Mouse (Mus musculus) left cerebral cortex, adult 2 months (tissue): ENCODE results near the gene Gpc3. TPM values are rescaled to one million over a fixed set of nuclear protein-coding genes. Genes with fewer than 3 reads are reported as not detected.
A peak's percentile ranks its signal among the peaks of the same experiment; 100 is the strongest.

Source experiments
- DNase-seq, 2 experiments: peaks; one replicate each; pipeline ENCODE4 v3.0.0; 2021 to 2022; ENCODE audit warnings: low spot score in 2 of 2, mixed read lengths in 1 of 2; ENCODE audit errors: extremely low spot score in 1 of 2
- H3K27ac ChIP-seq: fragments of 200-600 bp; 2 replicates; pipeline ENCODE4 v1.8.1; 2022
- H3K4me3 ChIP-seq: fragments of 200-600 bp; 2 replicates; pipeline ENCODE4 v1.8.1; 2022
- CTCF ChIP-seq: fragments of 200-600 bp; IDR thresholded peaks from 2 replicates; pipeline ENCODE4 v1.8.1; 2022; ENCODE audit warnings: antibody characterized with exemption, mild to moderate bottlenecking, moderate library complexity
- intact Hi-C: fragments of 180-260 bp; cut with DNase I; formaldehyde crosslinking; loops from one replicate; pipeline ENCODE4 v1.15.1; 2025
- total RNA-seq, 2 experiments: library from RNA; stranded (reverse); gene quantifications; 2 replicates each; pipeline ENCODE4 v1.2.3; 2021

The Gpc3 gene
- total RNA-seq, 2 experiments from 2014 or later = 5.9 to 6.6 TPM

- no peak overlapping the region for H3K27ac ChIP-seq
- no peak for TF ChIP-seq CTCF
- DNase-seq = no peak
- intact Hi-C loops = loop anchor here (10.0 kb wide), 1 partner anchor 54 kb away; no protein-coding TSS in a partner anchor
- H3K4me3 ChIP-seq = no peak overlapping the region
Observed at GRCm38 (mm10) chrX:52449177-52449576, 164.6 kb downstream of the Gpc3 start.

- H3K27ac ChIP-seq = no peak overlapping the region
- no peak for TF ChIP-seq CTCF
- intact Hi-C loops = loop anchor here (10.0 kb wide), 1 partner anchor 54 kb away; no protein-coding TSS in a partner anchor
Observed at GRCm38 (mm10) chrX:52448496-52448895, 165.3 kb downstream of the Gpc3 start.

GRCm38 (mm10) chrX:52446530-52446929, 167.2 kb downstream of the Gpc3 start:
- no peak for DNase-seq
- H3K27ac ChIP-seq = no peak overlapping the region
- H3K4me3 ChIP-seq = no peak overlapping the region
- TF ChIP-seq CTCF = no peak
- intact Hi-C loops = loop anchor here (10.0 kb wide), 1 partner anchor 52 kb away; no protein-coding TSS in a partner anchor

More at GRCm38 (mm10) chrX:52448496-52448895, 165.3 kb downstream of the Gpc3 start:
- H3K4me3 ChIP-seq = no peak overlapping the region
- DNase-seq = no peak

- DNase-seq = no peak
- H3K27ac ChIP-seq = no peak overlapping the region
- intact Hi-C loops = loop anchor here (10.0 kb wide), 1 partner anchor 50 kb away; no protein-coding TSS in a partner anchor
- no peak overlapping the region for H3K4me3 ChIP-seq
- TF ChIP-seq CTCF = no peak
Observed at GRCm38 (mm10) chrX:52444977-52445376, 168.8 kb downstream of the Gpc3 start.

GRCm38 (mm10) chrX:52441798-52442197, 172.0 kb downstream of the Gpc3 start:
- peak in 1 of 2 experiments; percentile 7 for DNase-seq
- Histone ChIP-seq H3K27ac (no peak overlapping the region), H3K4me3 (no peak overlapping the region)
- intact Hi-C loops = loop anchor here (10.0 kb wide), 1 partner anchor 47 kb away; no protein-coding TSS in a partner anchor
- TF ChIP-seq CTCF = peak; percentile 54

GRCm38 (mm10) chrX:52439421-52439820, 174.3 kb downstream of the Gpc3 start:
- intact Hi-C loops = no loop called here
- DNase-seq = no peak
- no peak for TF ChIP-seq CTCF

GRCm38 (mm10) chrX:52425605-52426004, 188.1 kb downstream of the Gpc3 start:
- H3K4me3 ChIP-seq = no peak overlapping the region
- intact Hi-C loops = no loop called here
- no peak for TF ChIP-seq CTCF
- no peak overlapping the region for H3K27ac ChIP-seq
- no peak for DNase-seq

More at GRCm38 (mm10) chrX:52439421-52439820, 174.3 kb downstream of the Gpc3 start:
- no peak overlapping the region for H3K4me3 ChIP-seq
- H3K27ac ChIP-seq = no peak overlapping the region

- Histone ChIP-seq H3K4me3 (no peak overlapping the region), H3K27ac (no peak overlapping the region)
- no peak for TF ChIP-seq CTCF
- DNase-seq = no peak
- intact Hi-C loops = loop anchor here (5.0 kb wide), 1 partner anchor 38 kb away; no protein-coding TSS in a partner anchor
Observed at GRCm38 (mm10) chrX:52419850-52420249, 193.9 kb downstream of the Gpc3 start.

GRCm38 (mm10) chrX:52412936-52413335, 200.8 kb downstream of the Gpc3 start:
- no peak for DNase-seq
- intact Hi-C loops = no loop called here
- no peak for TF ChIP-seq CTCF

GRCm38 (mm10) chrX:52401188-52401587, 212.6 kb downstream of the Gpc3 start:
- no peak for DNase-seq
- Histone ChIP-seq H3K27ac (no peak overlapping the region), H3K4me3 (no peak overlapping the region)
- TF ChIP-seq CTCF = no peak
- intact Hi-C loops = no loop called here

More at GRCm38 (mm10) chrX:52412936-52413335, 200.8 kb downstream of the Gpc3 start:
- no peak overlapping the region for H3K4me3 ChIP-seq
- no peak overlapping the region for H3K27ac ChIP-seq

GRCm38 (mm10) chrX:52375129-52375528, 238.6 kb downstream of the Gpc3 start:
- Histone ChIP-seq H3K4me3 (no peak overlapping the region), H3K27ac (no peak overlapping the region)
- peak; percentile 59 for TF ChIP-seq CTCF
- intact Hi-C loops = loop anchor here (10.0 kb wide), 2 partner anchors 640 to 880 kb away; no protein-coding TSS in a partner anchor
- DNase-seq = no peak

GRCm38 (mm10) chrX:52374209-52374608, 239.5 kb downstream of the Gpc3 start:
- no peak overlapping the region for H3K4me3 ChIP-seq
- no peak for DNase-seq
- H3K27ac ChIP-seq = no peak overlapping the region
- intact Hi-C loops = loop anchor here (5.0 to 10.0 kb wide), 5 partner anchors 462 to 977 kb away; no protein-coding TSS in a partner anchor
- no peak for TF ChIP-seq CTCF

- intact Hi-C loops = loop anchor here (5.0 to 10.0 kb wide), 5 partner anchors 460 to 975 kb away; no protein-coding TSS in a partner anchor
- no peak overlapping the region for H3K4me3 ChIP-seq
- H3K27ac ChIP-seq = no peak overlapping the region
- no peak for TF ChIP-seq CTCF
- DNase-seq = no peak
Observed at GRCm38 (mm10) chrX:52372436-52372835, 241.3 kb downstream of the Gpc3 start.
